Comparison of ENCODE assay signal across 22 mouse cellular contexts in the genomic region with DNA sequence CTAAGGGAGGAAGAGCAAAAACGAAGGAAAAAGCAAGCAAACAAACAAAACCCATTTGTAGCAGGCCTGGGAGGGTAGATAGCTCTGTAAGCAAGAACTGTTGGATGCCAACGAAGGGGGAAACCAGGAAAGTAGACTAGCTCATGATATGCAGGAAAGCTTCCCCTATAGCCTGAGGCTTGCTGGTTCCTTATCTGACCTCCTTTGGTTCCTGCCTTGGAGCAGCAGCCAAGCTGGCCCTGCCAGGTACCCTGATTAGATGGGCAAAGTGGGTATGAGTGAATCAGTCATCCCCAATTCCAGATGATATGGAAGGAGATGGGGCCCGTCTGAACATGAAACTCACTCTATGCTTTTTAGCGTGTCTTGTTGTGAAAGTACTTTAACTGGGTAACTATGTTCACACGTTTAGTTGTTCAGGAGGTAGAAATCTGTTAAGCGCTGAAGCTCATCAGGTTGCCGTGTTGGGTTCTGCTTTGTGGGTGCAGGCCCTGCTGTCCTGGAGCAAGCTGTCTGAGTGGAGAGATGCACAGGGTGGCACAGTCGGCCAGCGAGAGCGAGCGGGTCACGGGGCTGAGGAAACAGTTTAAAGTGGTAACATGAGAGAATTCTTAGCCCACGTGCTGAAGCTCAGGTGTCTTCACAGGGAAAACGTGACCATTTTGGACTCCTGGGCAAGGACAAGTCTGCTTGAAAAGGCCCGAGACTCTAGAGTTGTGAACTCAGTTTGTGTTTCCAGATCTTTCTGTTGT. TPM values are rescaled to one million over a fixed set of nuclear protein-coding genes. Genes with fewer than 3 reads are reported as not detected.
DNase-seq lines count a peak whose midpoint lies in the region; ATAC-seq and TF ChIP-seq lines count a peak whose summit lies in the region.
"Had no signal": no experiment of that assay in that cellular context is flagged by ENCODE, and none has a peak within 500 bp of the region (broad histone marks: within the 10 kb centered on the region; RNA-seq: fewer than 3 reads in every experiment).

No protein-coding gene starts in this region.

- WGBS in heart, embryonic 11.5 days (ENCODE audit: insufficient replicate concordance) = 78% methylated on average over 15 of the region's 15 CpGs
- WGBS in kidney, embryonic 16.5 days = 78% methylated on average over 15 of the region's 15 CpGs
- WGBS in heart, embryonic 13.5 days = 69% methylated on average over 15 of the region's 15 CpGs
- whole genome bisulfite sequencing in heart, postnatal 0 days = 46% methylated on average over 15 of the region's 15 CpGs

- H3K4me2 ChIP-seq in heart, embryonic 11.5 days = peak overlapping the region; percentile 58
- H3K4me2 ChIP-seq in kidney, embryonic 16.5 days (replicated peaks; ENCODE audit: low read depth, low read length) = no peak overlapping the region
- H3K4me2 ChIP-seq in heart, embryonic 13.5 days = peak overlapping the region; percentile 63
- H3K4me2 ChIP-seq in heart, postnatal 0 days (ENCODE audit: low read depth, low read length) = peak overlapping the region; percentile 65
- H3K4me2 ChIP-seq: hindbrain, embryonic 14.5 days; liver, embryonic 13.5 days; lung, embryonic 15.5 days; midbrain, embryonic 13.5 days; neural tube, embryonic 12.5 days had no signal

- no peaks in the 10 kb centered on the region for H3K27me3 ChIP-seq in heart, embryonic 11.5 days (ENCODE audit: control insufficient read depth, insufficient read depth, low read length)
- peaks cover 3% of the 10 kb centered on the region; the same call in 1 of the 2 replicates for H3K27me3 ChIP-seq in kidney, embryonic 16.5 days (ENCODE audit: insufficient read depth, low read length)
- no peaks in the 10 kb centered on the region for H3K27me3 ChIP-seq in heart, embryonic 13.5 days (replicated peaks)
- H3K27me3 ChIP-seq in heart, postnatal 0 days (ENCODE audit: control insufficient read depth, insufficient read depth, low read length) = no peaks in the 10 kb centered on the region
- H3K27me3 ChIP-seq: liver, embryonic 13.5 days; lung, embryonic 15.5 days; midbrain, embryonic 13.5 days; neural tube, embryonic 12.5 days had no signal

- H3K27ac ChIP-seq in heart, embryonic 11.5 days (ENCODE audit: low read depth, low read length) = no peak overlapping the region
- no peak overlapping the region for H3K27ac ChIP-seq in kidney, embryonic 16.5 days (ENCODE audit: low read length)
- peak overlapping the region; percentile 92 for H3K27ac ChIP-seq in heart, embryonic 13.5 days (replicated peaks)
- peak overlapping the region; percentile 95 for H3K27ac ChIP-seq in heart, postnatal 0 days (ENCODE audit: low read depth)
- H3K27ac ChIP-seq: embryonic facial prominence, embryonic 10.5 days; hindbrain, embryonic 14.5 days; layer of hippocampus, adult 2 months; limb, embryonic 10.5 days; liver, embryonic 13.5 days; lung, embryonic 15.5 days; macrophage; midbrain, embryonic 13.5 days; neural tube, embryonic 12.5 days had no signal

- no peak for TF ChIP-seq EP300 in heart, postnatal 0 days (IDR thresholded peaks at IDR 0.05; ENCODE audit: low read depth)

- TF ChIP-seq CTCF in heart, postnatal 0 days (IDR thresholded peaks at IDR 0.05; ENCODE audit: low read depth) = no peak

- no peaks in the 10 kb centered on the region for H3K9me3 ChIP-seq in heart, embryonic 11.5 days (replicated peaks; ENCODE audit: control insufficient read depth, low read length)
- no peaks in the 10 kb centered on the region for H3K9me3 ChIP-seq in kidney, embryonic 16.5 days (ENCODE audit: low read length)
- no peaks in the 10 kb centered on the region for H3K9me3 ChIP-seq in heart, embryonic 13.5 days
- no peaks in the 10 kb centered on the region for H3K9me3 ChIP-seq in heart, postnatal 0 days (replicated peaks; ENCODE audit: control insufficient read depth, low read length)
- H3K9me3 ChIP-seq: embryonic facial prominence, embryonic 10.5 days; limb, embryonic 10.5 days; liver, embryonic 13.5 days; lung, embryonic 15.5 days; midbrain, embryonic 13.5 days; neural tube, embryonic 12.5 days had no signal

- DNase-seq in heart, adult 9 months (ENCODE audit: low spot score in 2 of 2) = no peak
- DNase-seq in kidney, postnatal 25 days = peak; percentile 53 to 82
- no peak for DNase-seq in heart, postnatal 0 days (ENCODE audit: low spot score)
- DNase-seq: adrenal gland, adult 2 months; cerebellum, adult 8-10 months; gastrocnemius, postnatal 10 days; layer of hippocampus, postnatal 36 days; liver, embryonic 13.5 days; right cerebral cortex, adult 18-20 months; thymus, postnatal 25 days had no signal

- H3K9ac ChIP-seq in heart, embryonic 11.5 days (ENCODE audit: low read depth, low read length) = no peak overlapping the region
- H3K9ac ChIP-seq in kidney, embryonic 16.5 days (replicated peaks; ENCODE audit: low read length) = no peak overlapping the region
- H3K9ac ChIP-seq in heart, embryonic 13.5 days = peak overlapping the region; percentile 77
- H3K9ac ChIP-seq in heart, postnatal 0 days (replicated peaks; ENCODE audit: low read depth, low read length) = peak overlapping the region; percentile 69
- H3K9ac ChIP-seq: hindbrain, embryonic 14.5 days; liver, embryonic 13.5 days; lung, embryonic 15.5 days; midbrain, embryonic 13.5 days; neural tube, embryonic 12.5 days had no signal

- no peaks in the 10 kb centered on the region for H3K36me3 ChIP-seq in heart, embryonic 11.5 days (ENCODE audit: control insufficient read depth, insufficient read depth, low read length)
- H3K36me3 ChIP-seq in kidney, embryonic 16.5 days (ENCODE audit: insufficient read depth, low read length) = no peaks in the 10 kb centered on the region
- no peaks in the 10 kb centered on the region for H3K36me3 ChIP-seq in heart, embryonic 13.5 days
- H3K36me3 ChIP-seq in heart, postnatal 0 days (replicated peaks; ENCODE audit: control insufficient read depth, insufficient read depth, low read length) = no peaks in the 10 kb centered on the region
- H3K36me3 ChIP-seq: embryonic facial prominence, embryonic 10.5 days; limb, embryonic 10.5 days; liver, embryonic 13.5 days; lung, embryonic 15.5 days; midbrain, embryonic 13.5 days; neural tube, embryonic 12.5 days had no signal

- H3K4me1 ChIP-seq in heart, embryonic 11.5 days (ENCODE audit: control insufficient read depth, insufficient read depth, low read length) = peaks cover 7% of the 10 kb centered on the region; the same call in 1 of the 2 replicates
- H3K4me1 ChIP-seq in kidney, embryonic 16.5 days (ENCODE audit: insufficient read depth, low read length) = peaks cover 11% of the 10 kb centered on the region; the same call in 1 of the 2 replicates
- H3K4me1 ChIP-seq in heart, embryonic 13.5 days = peaks cover 60% of the 10 kb centered on the region
- peaks cover 19% of the 10 kb centered on the region for H3K4me1 ChIP-seq in heart, postnatal 0 days (ENCODE audit: control insufficient read depth, insufficient read depth)
- H3K4me1 ChIP-seq: lung, embryonic 15.5 days; neural tube, embryonic 12.5 days had no signal

- ATAC-seq in heart, embryonic 11.5 days (replicated peaks; ENCODE audit: insufficient number of reproducible peaks, low FRiP score, low TSS enrichment) = no peak
- ATAC-seq in kidney, embryonic 16.5 days (ENCODE audit: low FRiP score, low TSS enrichment) = no peak
- ATAC-seq in heart, embryonic 13.5 days (ENCODE audit: extremely low read depth, insufficient number of reproducible peaks, low FRiP score, low TSS enrichment) = no peak
- ATAC-seq in heart, postnatal 0 days (ENCODE audit: insufficient read depth, low read depth) = no peak
- ATAC-seq in megakaryocyte, adult 5-6 weeks (ENCODE audit: poor library complexity, severe bottlenecking) = no peak
- ATAC-seq: midbrain, embryonic 13.5 days had no signal

- peak overlapping the region; percentile 41; the same call in 1 of the 2 replicates for H3K4me3 ChIP-seq in heart, embryonic 11.5 days (ENCODE audit: low read depth, low read length)
- no peak overlapping the region for H3K4me3 ChIP-seq in kidney, embryonic 16.5 days (ENCODE audit: low read length)
- H3K4me3 ChIP-seq in heart, embryonic 13.5 days = peak overlapping the region; percentile 56
- H3K4me3 ChIP-seq in heart, postnatal 0 days (ENCODE audit: low read depth, low read length) = peak overlapping the region; percentile 63
- H3K4me3 ChIP-seq: embryonic facial prominence, embryonic 10.5 days; layer of hippocampus, adult 2 months; limb, embryonic 10.5 days; liver, embryonic 13.5 days; lung, embryonic 15.5 days; midbrain, embryonic 13.5 days; neural tube, embryonic 12.5 days had no signal

RNA-seq across cellular contexts. Expression of a gene that starts 40.6 kb away (rescaled TPM):
- polyA plus RNA-seq in heart, embryonic 11.5 days (2014; fragmentation: Nextera tagmentation; extraction: Ambion mirVana) = 19.4 and 22.6 TPM in 2 replicates
- polyA plus RNA-seq in kidney, embryonic 16.5 days (2015; fragmentation: Nextera tagmentation; extraction: Ambion mirVana) = 27.6 and 28.1 TPM in 2 replicates
- polyA plus RNA-seq in heart, embryonic 13.5 days (2015; fragmentation: Nextera tagmentation; extraction: Ambion mirVana) = 16.4 and 20.9 TPM in 2 replicates
- 9.2 and 16.9 TPM in 2 replicates for total RNA-seq in heart, postnatal 0 days (2014; rRNA removed; ENCODE audit: low replicate concordance)
- polyA plus RNA-seq in heart, postnatal 0 days (2015; fragmentation: Nextera tagmentation; extraction: Ambion mirVana) = 10.1 and 11.0 TPM in 2 replicates
- total RNA-seq in megakaryocyte, adult 5-6 weeks (2015) = 58.1 and 60.0 TPM in 2 replicates
- total RNA-seq in megakaryocyte, adult 5-6 weeks (2017) = 78.3 and 91.7 TPM in 2 replicates

Comparison
In these comparisons a context has a peak if more than half of its experiments do, and no peak if none do; other contexts are left out.
1. H3K27ac ChIP-seq: peak in heart, embryonic 13.5 days (single experiment) and heart, postnatal 0 days (single experiment); none in heart, embryonic 11.5 days (single experiment) and kidney, embryonic 16.5 days (single experiment).
2. H3K9ac ChIP-seq: peak in heart, embryonic 13.5 days (single experiment) and heart, postnatal 0 days (single experiment); none in heart, embryonic 11.5 days (single experiment) and kidney, embryonic 16.5 days (single experiment).
3. DNase-seq: peak in kidney, postnatal 25 days (2 of 2); none in heart, adult 9 months (0 of 2) and heart, postnatal 0 days (single experiment).